Mouse (Mus musculus) C2C12 (cell line): ENCODE measurements around the gene Sox2.

ENCODE experiments used
- CTCF ChIP-seq: IDR thresholded peaks from one replicate; pipeline ENCODE4 v1.5.1; 2011; ENCODE audit not compliant: control insufficient read depth, insufficient read depth, insufficient read length
- FOSL1 ChIP-seq: IDR thresholded peaks from one replicate; pipeline ENCODE4 v1.8.0; 2011; ENCODE audit warnings: mild to moderate bottlenecking, low read length; ENCODE audit not compliant: poor library complexity, insufficient read depth, severe bottlenecking
- MAX ChIP-seq: IDR thresholded peaks from one replicate; pipeline ENCODE4 v1.6.1; 2011; ENCODE audit warnings: mild to moderate bottlenecking, control low read depth
- MYOD1 ChIP-seq: IDR thresholded peaks from one replicate; pipeline ENCODE4 v1.6.1; 2011; ENCODE audit warnings: low read depth; ENCODE audit not compliant: control insufficient read depth, insufficient read length
- USF1 ChIP-seq: IDR thresholded peaks from one replicate; pipeline ENCODE4 v1.6.1; 2011; ENCODE audit warnings: low read depth, mild to moderate bottlenecking, control low read depth, moderate library complexity

- TF ChIP-seq CTCF (no peak), USF1 (no peak), MYOD1 (no peak), MAX (no peak), FOSL1 (no peak)
Observed at GRCm38 (mm10) chr3:34657701-34658090, 7.5 kb downstream of the Sox2 start.
